Mouse (Mus musculus) urinary bladder, postnatal 4 days (tissue): ENCODE results near the gene Nr1h4.
"Not testable (repeated sequence)": the region's sequence is repeated elsewhere in the genome, so short reads cannot be mapped to it uniquely, and the experiment has no call there.

ENCODE experiments used
- DNase-seq, 2 experiments: peaks; one replicate each; pipeline ENCODE4 v3.0.0; 2021 to 2022; ENCODE audit warnings: low spot score in 2 of 2

Nr1h4 gene

GRCm38 (mm10) chr10:89532929-89533727 is at the start of gene Nr1h4:
Gene Nr1h4, minus strand, starts transcription at chr10:89533585.
- peak in 1 of 2 experiments; percentile 33 for DNase-seq

- no peak for DNase-seq
Observed at GRCm38 (mm10) chr10:89578801-89579200, 45.4 kb upstream of the Nr1h4 start.

GRCm38 (mm10) chr10:89577666-89578065 is 44.3 kb upstream of the Nr1h4 start:
- DNase-seq: no peak

- no peak for DNase-seq
Observed at GRCm38 (mm10) chr10:89573421-89573820, 40.0 kb upstream of the Nr1h4 start.

- DNase-seq: no peak
Observed at GRCm38 (mm10) chr10:89572946-89573345, 39.6 kb upstream of the Nr1h4 start.

- no peak for DNase-seq
Observed at GRCm38 (mm10) chr10:89567391-89567790, 34.0 kb upstream of the Nr1h4 start.

- DNase-seq: no peak
Observed at GRCm38 (mm10) chr10:89565301-89566022, 32.1 kb upstream of the Nr1h4 start.

GRCm38 (mm10) chr10:89562113-89562512 is 28.7 kb upstream of the Nr1h4 start:
- no peak for DNase-seq

- no peak for DNase-seq
Observed at GRCm38 (mm10) chr10:89559351-89559750, 26.0 kb upstream of the Nr1h4 start.

GRCm38 (mm10) chr10:89554885-89555284 is 21.5 kb upstream of the Nr1h4 start:
- not testable (repeated sequence) for DNase-seq

- not testable (repeated sequence) for DNase-seq
Observed at GRCm38 (mm10) chr10:89553855-89554254, 20.5 kb upstream of the Nr1h4 start.

GRCm38 (mm10) chr10:89553015-89553414 is 19.6 kb upstream of the Nr1h4 start:
- DNase-seq: no peak

- no peak for DNase-seq
Observed at GRCm38 (mm10) chr10:89551657-89552056, 18.3 kb upstream of the Nr1h4 start.

GRCm38 (mm10) chr10:89548028-89548427 is 14.6 kb upstream of the Nr1h4 start:
- DNase-seq: no peak

- no peak for DNase-seq
Observed at GRCm38 (mm10) chr10:89546989-89547388, 13.6 kb upstream of the Nr1h4 start.

- DNase-seq: no peak
Observed at GRCm38 (mm10) chr10:89543867-89544266, 10.5 kb upstream of the Nr1h4 start.

GRCm38 (mm10) chr10:89542321-89542720 is 8.9 kb upstream of the Nr1h4 start:
- DNase-seq: no peak

GRCm38 (mm10) chr10:89532451-89532850 is 934 bp downstream of the Nr1h4 start:
- DNase-seq: no peak

- no peak for DNase-seq
Observed at GRCm38 (mm10) chr10:89531976-89532375, 1.4 kb downstream of the Nr1h4 start.

- no peak for DNase-seq
Observed at GRCm38 (mm10) chr10:89531194-89531634, 2.2 kb downstream of the Nr1h4 start.

GRCm38 (mm10) chr10:89527054-89527453 is 6.3 kb downstream of the Nr1h4 start:
- DNase-seq: no peak

- no peak for DNase-seq
Observed at GRCm38 (mm10) chr10:89525823-89526222, 7.6 kb downstream of the Nr1h4 start.

GRCm38 (mm10) chr10:89522481-89522880 is 10.9 kb downstream of the Nr1h4 start:
- DNase-seq: no peak
